Mouse (Mus musculus) CH12.LX (cell line): ENCODE results near the gene Ints1.

Source experiments
- CHD2 ChIP-seq: IDR thresholded peaks from 2 replicates; pipeline ENCODE4 v1.6.1; 2011; ENCODE audit warnings: low read length, improper control_type of control experiment
- CTCF ChIP-seq, 2 experiments: IDR thresholded peaks in 1 of 2; conservative IDR thresholded peaks in 1 of 2; 2 replicates each; pipeline ENCODE4 v1.5.1; 2011 to 2012; ENCODE audit warnings: low read depth in 2 of 2, low read length in 2 of 2, improper control_type of control experiment in 1 of 2, inconsistent platforms in 1 of 2, mild to moderate bottlenecking in 1 of 2, moderate library complexity in 1 of 2
- GABPA ChIP-seq: IDR thresholded peaks from 2 replicates; pipeline ENCODE4 v1.6.1; 2012; ENCODE audit warnings: low read depth, low read length, improper control_type of control experiment, inconsistent platforms; ENCODE audit not compliant: insufficient replicate concordance
- HCFC1 ChIP-seq: IDR thresholded peaks from 2 replicates; pipeline ENCODE4 v1.6.1; 2012; ENCODE audit warnings: low read depth, mild to moderate bottlenecking, inconsistent platforms, low read length, improper control_type of control experiment
- ZC3H11A ChIP-seq: IDR thresholded peaks from 2 replicates; pipeline ENCODE4 v1.6.1; 2012; ENCODE audit warnings: low read depth, mild to moderate bottlenecking, inconsistent platforms, low read length, improper control_type of control experiment

DNA sequence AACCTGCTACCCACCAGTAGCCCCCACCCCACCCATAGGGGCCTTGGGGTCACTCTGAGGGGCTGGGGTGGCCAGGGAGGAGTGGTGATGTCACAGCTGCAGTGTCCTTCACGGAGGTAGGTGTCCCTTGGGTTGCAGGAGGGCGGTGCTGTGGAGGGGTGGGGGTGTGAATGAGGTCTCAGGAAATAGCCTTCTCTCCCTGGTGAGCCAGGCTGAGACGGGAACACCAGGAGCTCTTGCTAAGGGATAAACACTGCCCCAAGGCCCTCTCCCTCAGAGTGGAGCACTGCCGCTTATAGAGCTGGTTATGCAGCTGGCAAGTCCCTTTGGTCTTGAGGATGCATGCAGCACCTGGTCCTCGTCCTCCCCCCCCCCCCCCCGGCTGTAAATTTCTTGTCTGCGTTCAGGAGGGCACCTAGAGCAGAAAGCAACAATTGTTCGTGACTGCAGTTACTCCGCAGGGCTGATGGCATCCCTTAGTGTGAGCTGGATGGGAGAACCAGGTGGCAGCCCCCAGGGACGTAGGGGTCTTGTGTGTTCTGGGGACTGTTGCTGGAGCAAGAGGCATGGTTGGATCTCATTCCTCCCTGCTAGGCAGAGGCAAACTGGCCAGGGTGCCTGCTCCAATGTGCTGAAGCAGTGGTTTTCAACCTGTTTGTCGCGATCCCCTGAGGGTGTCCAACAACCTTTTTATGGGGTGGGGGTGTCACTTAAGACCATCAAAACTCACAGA, 22.9 kb upstream of the Ints1 start:
- TF ChIP-seq GABPA = no peak
- no peak for TF ChIP-seq CTCF (conservative IDR thresholded peaks at IDR 0.05 in 1 of 2, IDR thresholded peaks at IDR 0.05 in 1 of 2; ENCODE audit: low read depth in 2 of 2, low read length in 2 of 2)
- no peak for TF ChIP-seq CHD2
- TF ChIP-seq ZC3H11A = no peak
- TF ChIP-seq HCFC1 = no peak
